Mouse (Mus musculus) brain, embryonic 14.5 days (tissue): ENCODE results near the gene Samd4. TPM values are rescaled to one million over a fixed set of nuclear protein-coding genes. Genes with fewer than 3 reads are reported as not detected.

Experiments
- DNase-seq: peaks from one replicate; pipeline ENCODE4 v3.0.0-alpha.2; 2011; ENCODE audit warnings: low read depth
- CTCF ChIP-seq: fragments of 200-500 bp; IDR thresholded peaks from 2 replicates; pipeline ENCODE4 v1.5.1; 2012; ENCODE audit warnings: inconsistent platforms, mild to moderate bottlenecking, moderate library complexity, borderline replicate concordance; ENCODE audit not compliant: insufficient read depth, insufficient read length; ENCODE audit errors: extremely low read depth
- POLR2A ChIP-seq: fragments of 200-500 bp; IDR thresholded peaks from 2 replicates; pipeline ENCODE4 v1.6.1; 2012; ENCODE audit warnings: mild to moderate bottlenecking, inconsistent platforms, borderline replicate concordance; ENCODE audit not compliant: poor library complexity, insufficient read depth, insufficient read length, severe bottlenecking; ENCODE audit errors: extremely low read depth
- polyA plus RNA-seq: library from polyadenylated mRNA; depleted of rRNA; stranded (reverse); fragments of >200 nt; gene quantifications from 2 replicates; pipeline ENCODE4 v1.2.3, GENCODE M21; 2012

Gene Samd4
- polyA plus RNA-seq, 1 experiment = 7.8 TPM

DNA sequence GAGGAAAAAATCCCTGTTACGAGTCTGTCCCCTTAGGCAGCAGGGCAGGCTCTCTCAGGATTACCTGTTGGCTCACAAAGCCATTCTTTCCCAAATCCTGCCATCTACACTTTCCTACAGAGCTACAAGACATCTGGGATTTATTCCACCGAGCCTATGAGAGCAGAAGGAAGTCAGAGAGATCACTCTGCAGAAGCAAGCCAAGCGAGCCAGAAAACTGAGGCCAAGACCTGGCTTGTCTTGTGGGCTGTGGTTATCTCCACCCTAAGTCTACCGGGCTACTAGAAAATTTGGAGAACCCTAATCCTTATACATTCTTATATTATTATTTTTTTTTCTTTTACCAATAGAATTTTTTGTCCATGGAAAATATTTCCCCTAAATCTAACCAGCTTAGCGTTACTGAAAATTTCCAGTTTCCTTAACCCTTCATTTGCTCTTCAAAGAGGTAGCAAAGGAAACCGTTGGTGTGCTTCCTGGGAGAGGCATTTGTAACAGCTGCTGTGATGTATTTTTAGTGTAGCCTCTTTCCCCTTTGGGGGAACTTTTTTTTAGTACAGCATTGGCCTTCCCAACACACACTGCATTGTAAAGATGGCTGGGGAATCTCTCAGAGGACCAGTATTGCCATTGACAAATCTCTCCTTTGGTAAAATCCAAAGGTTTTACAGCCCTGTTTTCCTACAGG, 144.9 kb downstream of the Samd4 start:
- DNase-seq = no peak
- TF ChIP-seq CTCF (no peak), POLR2A (no peak)

GRCm38 (mm10) chr14:47031542-47031941, 148.9 kb downstream of the Samd4 start:
- DNase-seq = no peak
- no peak for TF ChIP-seq CTCF
- TF ChIP-seq POLR2A = no peak

DNA sequence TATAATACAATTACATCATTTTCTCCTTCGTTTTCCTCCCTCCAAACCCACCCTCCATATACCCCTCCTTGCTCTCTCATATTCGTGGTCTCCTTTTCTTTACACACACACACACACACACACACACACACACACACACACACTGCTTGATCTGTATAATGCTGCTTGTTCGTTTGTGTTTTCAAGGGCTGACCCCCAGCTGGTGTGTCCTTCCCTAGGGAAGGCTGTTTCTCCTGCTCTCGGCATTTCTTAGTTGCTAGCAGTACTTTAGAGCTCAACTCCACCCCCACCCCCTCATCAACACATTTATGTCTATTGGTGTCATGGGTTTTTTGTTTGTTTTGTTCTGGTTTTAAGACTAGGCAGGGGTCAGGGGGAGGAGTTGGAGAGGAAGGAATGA, 149.5 kb downstream of the Samd4 start:
- DNase-seq = peak; percentile 56
- no peak for TF ChIP-seq POLR2A
- no peak for TF ChIP-seq CTCF

DNA sequence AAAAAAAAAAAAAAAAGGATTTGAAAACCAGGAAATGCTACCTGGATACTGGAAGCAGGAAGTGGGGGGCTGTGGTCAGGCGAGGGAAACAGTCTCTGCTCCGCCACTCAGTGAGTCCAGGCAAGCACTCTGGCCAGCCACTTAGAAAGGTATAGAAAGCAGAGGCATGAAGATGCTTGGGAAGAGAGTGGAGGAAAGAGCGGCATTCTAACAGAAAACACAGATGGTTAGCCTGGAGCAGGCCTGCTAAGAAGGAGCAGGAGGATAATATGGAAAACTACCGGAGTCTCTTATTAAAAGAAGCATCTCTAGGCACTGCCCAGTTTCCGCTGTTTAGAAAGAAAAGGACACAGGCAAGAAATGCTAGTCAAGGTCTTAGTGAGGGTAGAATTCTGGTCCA, 150.8 kb downstream of the Samd4 start:
- DNase-seq = no peak

GRCm38 (mm10) chr14:47041699-47042098, 159.0 kb downstream of the Samd4 start:
- no peak for TF ChIP-seq POLR2A
- no peak for TF ChIP-seq CTCF
- no peak for DNase-seq

More for the DNA sequence above, 150.8 kb downstream of the Samd4 start:
- TF ChIP-seq CTCF (no peak), POLR2A (no peak)

DNA sequence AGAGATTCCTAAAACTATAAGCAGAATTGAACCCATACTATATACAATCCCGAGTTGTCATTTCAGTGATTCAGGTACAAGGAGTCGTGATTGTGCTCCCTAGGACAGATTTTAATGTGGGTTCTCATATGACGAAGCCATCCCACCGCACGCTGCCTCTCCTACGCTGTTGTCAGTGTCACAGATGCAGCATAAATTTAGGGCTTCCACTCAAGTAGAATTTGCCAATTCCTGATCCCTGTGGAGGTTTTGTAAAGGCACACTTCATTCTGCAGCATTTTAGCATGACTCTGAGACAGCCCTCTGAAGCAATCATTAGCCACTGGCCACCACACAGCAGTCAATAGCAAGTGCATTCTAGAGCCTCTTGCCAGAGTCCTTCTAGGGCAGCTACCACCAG, 166.4 kb downstream of the Samd4 start:
- TF ChIP-seq POLR2A (no peak), CTCF (no peak)
- DNase-seq = no peak

DNA sequence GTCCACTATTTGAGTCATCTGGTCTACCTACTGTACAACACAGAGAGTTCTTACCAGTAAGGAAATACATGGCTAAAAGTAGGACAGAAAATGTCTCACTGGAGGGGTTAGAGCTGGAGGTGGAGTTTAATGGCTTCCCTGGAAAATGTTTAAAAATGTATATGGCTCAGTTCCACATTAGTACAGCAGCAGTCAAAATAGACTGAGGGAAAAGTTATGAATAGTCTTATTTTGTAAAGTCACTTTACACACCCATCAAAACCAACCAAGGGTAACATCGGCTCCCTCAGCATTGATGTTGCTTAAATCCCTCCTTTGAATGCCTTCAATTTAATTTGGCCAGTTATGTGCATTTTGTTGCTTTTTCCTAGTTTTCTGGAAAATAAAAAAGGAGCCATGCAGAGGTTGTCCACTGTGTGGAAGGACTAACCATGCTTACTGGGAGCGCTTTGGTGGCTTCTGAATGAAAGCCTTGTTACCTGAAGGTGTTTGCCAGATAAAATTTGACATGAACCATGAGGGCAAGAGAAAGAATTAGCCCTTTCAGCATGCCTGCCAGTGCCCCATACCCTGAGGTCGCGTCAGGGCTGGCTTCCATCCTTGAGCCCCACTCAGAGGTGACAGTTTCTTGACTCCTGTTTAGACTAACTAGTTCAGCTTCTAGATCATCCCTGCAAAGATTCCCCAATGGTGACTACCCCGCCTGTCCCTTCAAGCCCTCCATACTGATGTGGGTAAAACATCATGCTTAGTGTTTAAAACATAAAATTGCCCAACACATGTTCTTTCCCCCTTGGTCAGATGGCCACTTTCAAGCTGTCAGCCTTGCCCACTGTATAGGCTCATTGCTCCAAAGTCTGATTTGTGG, 169.3 kb downstream of the Samd4 start:
- DNase-seq = no peak

GRCm38 (mm10) chr14:47053101-47053500, 170.4 kb downstream of the Samd4 start:
- TF ChIP-seq CTCF (no peak), POLR2A (no peak)
- DNase-seq = no peak

More for the DNA sequence above, 169.3 kb downstream of the Samd4 start:
- TF ChIP-seq CTCF (no peak), POLR2A (no peak)

- TF ChIP-seq CTCF (no peak), POLR2A (no peak)
- DNase-seq = no peak
These were observed 171.2 kb downstream of the Samd4 start for GRCm38 (mm10) chr14:47053824-47054223.

DNA sequence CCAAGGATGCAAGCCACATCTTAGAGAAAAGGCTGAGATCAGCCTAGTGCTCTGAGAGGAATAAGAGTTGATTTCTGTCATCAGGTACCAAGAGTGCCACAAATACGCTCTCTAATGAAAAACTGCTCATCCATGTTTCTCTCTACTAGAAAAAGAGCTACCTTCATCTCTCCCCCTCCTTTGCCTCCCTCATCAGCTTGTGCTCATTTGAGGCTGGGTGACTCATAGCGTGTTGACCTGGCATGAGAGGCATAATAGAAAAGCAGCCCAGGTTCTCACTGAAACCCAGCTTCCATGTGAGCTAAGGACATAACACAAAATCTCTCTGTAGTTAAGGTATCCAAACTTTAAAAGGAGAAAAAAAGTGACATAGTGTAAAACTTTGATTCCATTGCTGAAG, 176.3 kb downstream of the Samd4 start:
- DNase-seq = no peak
- TF ChIP-seq POLR2A (no peak), CTCF (no peak)

GRCm38 (mm10) chr14:47065067-47065466, 182.4 kb downstream of the Samd4 start:
- no peak for TF ChIP-seq CTCF
- TF ChIP-seq POLR2A = no peak
- no peak for DNase-seq
